Mouse (Mus musculus) heart, adult 8-10 months (tissue): ENCODE measurements around the gene Itga6. TPM values are rescaled to one million over a fixed set of nuclear protein-coding genes. Genes with fewer than 3 reads are reported as not detected.

ENCODE experiments used
- DNase-seq: peaks from one replicate; pipeline ENCODE4 v3.0.0; 2022; ENCODE audit warnings: low spot score
- total RNA-seq, 4 experiments: library from RNA; stranded (reverse); gene quantifications; 2 replicates each; pipeline ENCODE4 v1.2.4; 2022

Itga6 gene
- total RNA-seq, 4 experiments from 2014 or later: 29.1 to 67.1 (median 46.3) TPM

DNA sequence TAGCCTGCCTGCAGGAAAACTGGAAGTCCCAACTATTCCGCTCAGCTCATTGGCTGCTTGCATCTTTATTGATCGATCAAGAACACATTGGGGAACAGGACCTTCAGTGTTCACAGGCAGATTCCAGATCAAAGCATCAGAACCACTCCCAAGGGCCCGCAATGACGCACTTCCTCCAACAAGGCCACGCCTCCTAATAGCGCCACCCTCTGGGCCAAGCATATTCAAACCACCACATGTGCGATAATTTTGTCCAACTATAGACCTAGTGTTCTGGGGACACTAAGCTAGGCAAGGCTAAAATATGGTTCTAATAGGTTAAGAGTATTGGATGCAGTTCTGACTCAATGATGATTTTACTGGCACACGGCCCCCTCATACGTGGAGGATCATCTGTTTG, 15.7 kb downstream of the Itga6 start:
- DNase-seq: no peak

DNA sequence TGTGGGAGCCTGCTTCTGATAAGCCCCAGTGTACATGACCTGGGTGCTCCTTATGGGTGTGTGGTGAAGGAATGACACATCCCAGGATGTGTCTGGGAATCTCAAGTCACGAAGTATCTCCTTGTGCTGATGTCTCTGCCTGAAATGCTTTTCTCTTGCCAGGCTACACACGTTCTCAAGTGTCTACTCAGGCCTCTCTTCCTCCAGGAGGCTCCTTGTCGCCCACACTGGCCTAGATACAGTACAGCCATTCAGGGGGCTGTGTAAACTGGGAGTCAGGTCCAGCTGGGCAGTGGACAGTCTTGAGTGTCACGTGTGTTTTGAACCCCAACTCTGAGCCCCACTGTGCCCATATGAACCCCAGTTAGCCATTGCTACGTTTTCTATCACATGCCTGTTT, 19.1 kb downstream of the Itga6 start:
- no peak for DNase-seq

GRCm38 (mm10) chr2:71764961-71765735, 19.7 kb downstream of the Itga6 start:
- no peak for DNase-seq

- peak; percentile 70 for DNase-seq
Measured at GRCm38 (mm10) chr2:71766007-71766406, 20.6 kb downstream of the Itga6 start.

- no peak for DNase-seq
Measured at GRCm38 (mm10) chr2:71767019-71767610, 21.7 kb downstream of the Itga6 start.

DNA sequence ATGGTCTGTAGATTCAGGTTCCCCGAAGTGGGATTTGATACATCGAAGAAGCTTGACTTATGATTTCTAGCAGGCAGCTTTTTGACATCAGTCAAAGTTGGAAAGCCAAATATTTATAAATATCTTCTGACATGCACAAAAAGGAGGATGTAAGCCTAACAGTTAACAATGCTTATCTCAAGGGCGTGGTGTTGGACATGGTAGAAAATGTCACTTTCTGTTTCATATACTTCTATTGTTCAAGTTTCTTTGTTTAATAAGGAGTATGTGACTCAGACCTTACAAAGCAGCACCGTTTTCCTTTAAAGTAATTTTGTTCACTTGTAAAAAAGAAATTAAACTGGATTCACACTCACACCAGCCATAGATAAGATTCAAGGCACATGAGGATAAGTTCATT, 26.3 kb downstream of the Itga6 start:
- no peak for DNase-seq

DNA sequence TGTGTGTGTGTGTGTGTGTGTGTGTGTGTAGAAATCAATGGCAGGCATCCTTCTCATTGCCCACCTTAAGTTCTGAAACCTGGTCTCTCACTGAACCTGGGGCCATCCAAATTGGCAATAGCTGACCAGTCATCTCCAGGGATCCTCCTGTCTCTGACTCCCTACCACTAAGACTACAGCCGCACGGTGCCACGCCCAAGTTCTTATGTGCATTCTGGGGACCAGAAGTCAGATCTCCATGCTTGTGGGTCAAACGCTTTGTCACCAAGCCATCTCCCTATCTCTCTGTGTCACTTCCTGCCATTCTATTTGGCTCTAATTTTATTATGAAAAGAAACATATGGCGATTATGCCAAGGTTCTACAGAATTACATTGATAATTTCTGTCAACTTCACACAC, 28.3 kb downstream of the Itga6 start:
- no peak for DNase-seq

- DNase-seq: no peak
Measured at GRCm38 (mm10) chr2:71774246-71774951, 29.0 kb downstream of the Itga6 start.

GRCm38 (mm10) chr2:71775201-71775611, 29.8 kb downstream of the Itga6 start:
- DNase-seq: no peak

- no peak for DNase-seq
Measured at GRCm38 (mm10) chr2:71779266-71779888, 34.0 kb downstream of the Itga6 start.

GRCm38 (mm10) chr2:71780016-71780415, 34.6 kb downstream of the Itga6 start:
- DNase-seq: no peak

GRCm38 (mm10) chr2:71785260-71785659, 39.8 kb downstream of the Itga6 start:
- no peak for DNase-seq

DNA sequence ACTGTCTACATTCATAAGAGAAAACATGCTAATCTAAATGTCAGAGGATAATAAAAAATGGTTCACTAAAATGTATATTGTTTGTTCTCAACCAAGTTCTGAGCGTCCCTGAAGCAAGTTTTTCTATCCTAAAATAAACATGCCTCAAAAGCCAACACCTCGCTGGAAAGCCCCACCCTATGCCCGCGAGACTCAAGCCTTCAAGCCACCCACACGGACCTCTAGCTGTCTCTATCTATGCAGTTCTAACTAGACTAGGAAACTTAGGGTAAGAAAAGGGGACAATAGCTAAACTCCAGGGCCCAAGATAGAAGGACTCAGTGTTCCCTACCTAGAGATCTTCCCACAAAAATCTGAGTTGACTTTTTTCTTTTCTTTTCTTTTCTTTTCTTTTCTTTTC, 40.6 kb downstream of the Itga6 start:
- no peak for DNase-seq

DNA sequence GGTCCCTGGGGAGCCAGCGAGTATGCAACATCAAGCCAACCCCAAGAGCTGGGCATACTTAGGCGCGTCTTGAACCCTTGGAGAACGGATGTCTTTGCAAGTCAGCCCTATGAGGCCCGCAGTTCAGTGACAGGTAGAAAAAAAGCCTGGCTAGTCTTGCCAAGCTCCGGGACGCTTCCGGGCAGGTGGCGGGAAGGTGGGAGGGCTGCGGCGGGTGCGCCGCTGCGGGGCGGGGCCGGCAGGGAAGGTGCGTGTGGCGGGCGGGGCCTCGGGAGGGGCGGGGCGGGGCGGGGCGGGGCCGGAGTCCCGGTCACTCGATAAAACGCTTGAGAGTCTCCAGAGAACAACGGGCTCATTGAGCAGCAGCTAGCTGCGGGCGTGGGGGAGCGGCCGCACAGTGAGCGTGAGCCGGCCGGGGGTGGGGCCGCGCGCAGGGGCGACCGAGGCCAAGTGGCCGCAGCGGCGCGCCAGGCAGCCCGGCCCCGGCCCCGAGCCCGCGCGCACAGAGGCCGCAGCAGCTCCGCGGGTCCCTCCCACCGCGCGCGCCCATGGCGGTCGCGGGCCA, 41.3 kb downstream of the Itga6 start:
- DNase-seq: peak; percentile 65

- DNase-seq: peak; percentile 48
Measured at GRCm38 (mm10) chr2:71787156-71787590, 41.8 kb downstream of the Itga6 start.

- no peak for DNase-seq
Measured at GRCm38 (mm10) chr2:71787591-71788460, 42.4 kb downstream of the Itga6 start.

- no peak for DNase-seq
Measured at GRCm38 (mm10) chr2:71790752-71791151, 45.3 kb downstream of the Itga6 start.

- DNase-seq: no peak
Measured at GRCm38 (mm10) chr2:71791203-71791602, 45.8 kb downstream of the Itga6 start.

- no peak for DNase-seq
Measured at GRCm38 (mm10) chr2:71794139-71794538, 48.7 kb downstream of the Itga6 start.

DNA sequence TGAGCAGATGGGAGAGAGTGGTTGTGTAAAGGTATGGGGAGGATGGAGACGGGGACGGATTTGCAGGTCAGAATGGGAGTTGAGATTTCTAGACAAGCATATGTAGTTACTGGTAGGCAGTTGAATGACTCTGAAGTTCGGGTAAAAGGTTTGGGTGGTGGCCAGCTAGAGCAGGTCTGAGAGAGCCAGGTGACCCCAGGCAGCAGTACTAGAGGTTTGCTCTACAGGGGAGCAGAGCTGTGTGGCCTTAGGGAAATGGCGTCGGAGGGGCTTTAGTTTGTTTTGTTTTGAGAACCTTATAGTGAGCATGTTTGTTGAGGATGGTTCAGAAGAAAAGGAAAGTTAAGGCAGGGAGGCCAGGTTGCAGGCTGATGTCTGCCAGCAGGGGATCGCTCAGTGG, 51.4 kb downstream of the Itga6 start:
- no peak for DNase-seq

DNA sequence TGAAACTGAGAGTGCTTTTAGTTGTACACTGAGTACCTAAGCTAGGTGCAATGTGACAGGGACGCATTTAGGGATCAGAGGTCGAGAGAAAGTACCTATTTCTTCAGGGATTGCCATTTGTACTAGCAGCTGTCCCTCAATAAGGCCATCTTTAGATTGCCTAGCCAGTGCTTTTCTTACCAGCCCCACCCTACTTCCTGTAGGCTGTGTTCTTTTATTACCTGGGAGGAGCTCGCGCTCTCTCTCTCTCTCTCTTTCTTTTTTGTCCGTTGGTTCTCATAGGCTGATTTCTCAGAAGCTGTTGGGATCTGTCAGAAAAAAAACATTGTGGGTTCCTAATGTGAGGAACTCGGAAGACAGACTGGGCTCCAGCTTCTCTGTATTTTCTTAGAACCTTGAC, 55.4 kb downstream of the Itga6 start:
- no peak for DNase-seq
